Mouse (Mus musculus) MEL (cell line): ENCODE results near the gene Gjb2. TPM values are rescaled to one million over a fixed set of nuclear protein-coding genes. Genes with fewer than 3 reads are reported as not detected.

Source experiments
- DNase-seq: peaks from one replicate; pipeline ENCODE4 v3.0.0; 2011; ENCODE audit warnings: low read depth, low spot score
- H3K27ac ChIP-seq: 2 replicates; pipeline ENCODE4 v1.5.1; 2012; ENCODE audit warnings: low read depth, mild to moderate bottlenecking, control low read depth, low read length, moderate library complexity; ENCODE audit not compliant: control insufficient read depth
- H3K27me3 ChIP-seq, 2 experiments: fragments of 150-350 bp in 1 of 2; sonication (generic) in 1 of 2; 2 replicates each; pipeline ENCODE4 v1.6.1; 2012; ENCODE audit warnings: low read length in 2 of 2, mild to moderate bottlenecking in 2 of 2, improper control_type of control experiment in 1 of 2, moderate library complexity in 1 of 2; ENCODE audit not compliant: insufficient read depth in 2 of 2, control insufficient read depth in 1 of 2
- H3K36me3 ChIP-seq, 2 experiments: 2 replicates each; pipeline ENCODE4 v1.6.1; 2012 to 2014; ENCODE audit warnings: low read length in 2 of 2, improper control_type of control experiment in 1 of 2, inconsistent platforms in 1 of 2, mild to moderate bottlenecking in 1 of 2; ENCODE audit not compliant: insufficient read depth in 2 of 2, control insufficient read depth in 1 of 2
- H3K4me1 ChIP-seq, 2 experiments: fragments of 150-350 bp in 1 of 2; sonication (generic) in 1 of 2; 2 replicates each; pipeline ENCODE4 v1.6.1; 2012; ENCODE audit warnings: low read length in 2 of 2, improper control_type of control experiment in 1 of 2, mild to moderate bottlenecking in 1 of 2; ENCODE audit not compliant: insufficient read depth in 2 of 2, control insufficient read depth in 1 of 2
- H3K4me3 ChIP-seq, 2 experiments: fragments of 150-350 bp in 1 of 2; sonication (generic) in 1 of 2; 2 replicates each; pipeline ENCODE4 v1.5.1; 2012; ENCODE audit warnings: low read depth in 2 of 2, low read length in 2 of 2, mild to moderate bottlenecking in 2 of 2, moderate library complexity in 2 of 2, control low read depth in 1 of 2, improper control_type of control experiment in 1 of 2; ENCODE audit not compliant: control insufficient read depth in 1 of 2, insufficient read depth in 1 of 2
- H3K79me2 ChIP-seq: 2 replicates; pipeline ENCODE4 v1.6.1; 2012; ENCODE audit warnings: mild to moderate bottlenecking, low read length, moderate library complexity; ENCODE audit not compliant: control insufficient read depth, poor library complexity, insufficient read depth
- H3K9ac ChIP-seq: 2 replicates; pipeline ENCODE4 v1.6.1; 2012; ENCODE audit warnings: low read depth, mild to moderate bottlenecking, control low read depth, low read length, moderate library complexity; ENCODE audit not compliant: control insufficient read depth, poor library complexity, severe bottlenecking
- H3K9me3 ChIP-seq: fragments of 150-350 bp; sonication (generic); replicated peaks from 2 replicates; pipeline ENCODE4 v1.6.1; 2012; ENCODE audit warnings: mild to moderate bottlenecking, low read length, improper control_type of control experiment, moderate library complexity; ENCODE audit not compliant: insufficient read depth
- BHLHE40 ChIP-seq: IDR thresholded peaks from 2 replicates; pipeline ENCODE4 v1.6.1; 2012; ENCODE audit warnings: low read depth, mild to moderate bottlenecking, inconsistent platforms, low read length, improper control_type of control experiment, borderline replicate concordance
- CHD1 ChIP-seq: IDR thresholded peaks from 2 replicates; pipeline ENCODE4 v1.6.1; 2012; ENCODE audit warnings: low read depth, mild to moderate bottlenecking, inconsistent platforms, low read length, improper control_type of control experiment
- CTCF ChIP-seq, 3 experiments: IDR thresholded peaks in 2 of 3; conservative IDR thresholded peaks in 1 of 3; 2 replicates each; pipeline ENCODE4 v1.5.1; 2011 to 2012; ENCODE audit warnings: low read length in 3 of 3, low read depth in 2 of 3, mild to moderate bottlenecking in 2 of 3, improper control_type of control experiment in 1 of 3, inconsistent platforms in 1 of 3, mixed read lengths in 1 of 3, moderate library complexity in 1 of 3; ENCODE audit not compliant: control insufficient read depth in 1 of 3, insufficient read depth in 1 of 3, poor library complexity in 1 of 3, severe bottlenecking in 1 of 3
- E2F4 ChIP-seq: IDR thresholded peaks from 2 replicates; pipeline ENCODE4 v1.6.1; 2011; ENCODE audit warnings: low read depth, low read length, improper control_type of control experiment, borderline replicate concordance
- ELF1 ChIP-seq: IDR thresholded peaks from 2 replicates; pipeline ENCODE4 v1.6.1; 2014; ENCODE audit warnings: low read depth, mild to moderate bottlenecking, inconsistent platforms, low read length, improper control_type of control experiment, moderate library complexity
- EP300 ChIP-seq, 2 experiments: IDR thresholded peaks; 2 replicates each; pipeline ENCODE4 v1.6.1; 2011; ENCODE audit warnings: improper control_type of control experiment in 2 of 2, low read length in 2 of 2, low read depth in 1 of 2, mild to moderate bottlenecking in 1 of 2
- GABPA ChIP-seq: IDR thresholded peaks from 2 replicates; pipeline ENCODE4 v1.6.1; 2012; ENCODE audit warnings: low read depth, mild to moderate bottlenecking, inconsistent platforms, low read length, improper control_type of control experiment, moderate library complexity
- GATA1 ChIP-seq: IDR thresholded peaks from 2 replicates; pipeline ENCODE4 v1.6.1; 2011; ENCODE audit warnings: low read depth, low read length, improper control_type of control experiment
- HCFC1 ChIP-seq: IDR thresholded peaks from 2 replicates; pipeline ENCODE4 v1.6.1; 2012; ENCODE audit warnings: low read depth, mild to moderate bottlenecking, inconsistent platforms, low read length, improper control_type of control experiment, moderate library complexity
- JUND ChIP-seq: IDR thresholded peaks from 2 replicates; pipeline ENCODE4 v1.6.1; 2011; ENCODE audit warnings: low read depth, mild to moderate bottlenecking, improper control_type of control experiment, low read length
- MAFK ChIP-seq: IDR thresholded peaks from 2 replicates; pipeline ENCODE4 v1.6.1; 2011; ENCODE audit warnings: low read depth, mild to moderate bottlenecking, low read length, improper control_type of control experiment, borderline replicate concordance
- MAX ChIP-seq: IDR thresholded peaks from 2 replicates; pipeline ENCODE4 v1.6.1; 2011; ENCODE audit warnings: low read length, improper control_type of control experiment
- MAZ ChIP-seq: IDR thresholded peaks from 2 replicates; pipeline ENCODE4 v1.6.1; 2012; ENCODE audit warnings: low read depth, mild to moderate bottlenecking, inconsistent platforms, low read length, improper control_type of control experiment
- MEF2A ChIP-seq: IDR thresholded peaks from 2 replicates; pipeline ENCODE4 v1.6.1; 2014; ENCODE audit warnings: low read depth, mild to moderate bottlenecking, inconsistent platforms, low read length, improper control_type of control experiment; ENCODE audit not compliant: poor library complexity, insufficient replicate concordance, severe bottlenecking; ENCODE audit errors: extremely low read depth
- NRF1 ChIP-seq: IDR thresholded peaks from 2 replicates; pipeline ENCODE4 v1.6.1; 2014; ENCODE audit warnings: low read depth, mild to moderate bottlenecking, inconsistent platforms, low read length, improper control_type of control experiment, moderate library complexity; ENCODE audit not compliant: poor library complexity, insufficient read depth, severe bottlenecking
- POLR2A ChIP-seq, 2 experiments: IDR thresholded peaks; 2 replicates each; pipeline ENCODE4 v1.6.1; 2011 to 2012; ENCODE audit warnings: low read length in 2 of 2, mild to moderate bottlenecking in 2 of 2, control low read depth in 1 of 2, improper control_type of control experiment in 1 of 2, low read depth in 1 of 2, moderate library complexity in 1 of 2; ENCODE audit not compliant: control insufficient read depth in 1 of 2, insufficient read depth in 1 of 2, poor library complexity in 1 of 2
- POLR2AphosphoS2 ChIP-seq: IDR thresholded peaks from 2 replicates; pipeline ENCODE4 v1.6.1; 2011; ENCODE audit warnings: low read length, improper control_type of control experiment
- RAD21 ChIP-seq: IDR thresholded peaks from 2 replicates; pipeline ENCODE4 v1.6.1; 2011; ENCODE audit warnings: mild to moderate bottlenecking, low read depth, low read length, improper control_type of control experiment
- RCOR1 ChIP-seq: IDR thresholded peaks from 2 replicates; pipeline ENCODE4 v1.6.1; 2012; ENCODE audit warnings: low read depth, mild to moderate bottlenecking, inconsistent platforms, low read length, improper control_type of control experiment
- SIN3A ChIP-seq: IDR thresholded peaks from 2 replicates; pipeline ENCODE4 v1.6.1; 2012; ENCODE audit warnings: low read length, improper control_type of control experiment, inconsistent platforms
- SMC3 ChIP-seq: IDR thresholded peaks from 2 replicates; pipeline ENCODE4 v1.6.1; 2011; ENCODE audit warnings: low read depth, low read length, improper control_type of control experiment
- TAL1 ChIP-seq: IDR thresholded peaks from 2 replicates; pipeline ENCODE4 v1.6.1; 2012; ENCODE audit warnings: mild to moderate bottlenecking, inconsistent platforms, low read length, moderate library complexity, mixed read lengths
- TBP ChIP-seq: IDR thresholded peaks from 2 replicates; pipeline ENCODE4 v1.8.0; 2011; ENCODE audit warnings: low read depth, low read length, improper control_type of control experiment
- TCF12 ChIP-seq: IDR thresholded peaks from 2 replicates; pipeline ENCODE4 v1.6.1; 2014; ENCODE audit warnings: low read depth, mild to moderate bottlenecking, inconsistent platforms, low read length, improper control_type of control experiment, moderate library complexity
- UBTF ChIP-seq: IDR thresholded peaks from 2 replicates; pipeline ENCODE4 v1.6.1; 2012; ENCODE audit warnings: low read depth, mild to moderate bottlenecking, inconsistent platforms, low read length, improper control_type of control experiment, moderate library complexity, borderline replicate concordance; ENCODE audit not compliant: insufficient read depth
- USF1 ChIP-seq: IDR thresholded peaks from 2 replicates; pipeline ENCODE4 v1.6.1; 2014; ENCODE audit warnings: low read depth, mild to moderate bottlenecking, inconsistent platforms, low read length, improper control_type of control experiment, moderate library complexity
- USF2 ChIP-seq, 2 experiments: IDR thresholded peaks; 2 replicates each; pipeline ENCODE4 v1.6.1; 2011 to 2012; ENCODE audit warnings: improper control_type of control experiment in 2 of 2, low read length in 2 of 2, borderline replicate concordance in 1 of 2, inconsistent platforms in 1 of 2, low read depth in 1 of 2, mild to moderate bottlenecking in 1 of 2; ENCODE audit not compliant: insufficient read depth in 1 of 2
- ZC3H11A ChIP-seq: IDR thresholded peaks from 2 replicates; pipeline ENCODE4 v1.6.1; 2012; ENCODE audit warnings: low read depth, mild to moderate bottlenecking, inconsistent platforms, low read length, improper control_type of control experiment
- ZMIZ1 ChIP-seq: IDR thresholded peaks from 2 replicates; pipeline ENCODE4 v1.6.1; 2012; ENCODE audit warnings: low read depth, mild to moderate bottlenecking, inconsistent platforms, low read length, improper control_type of control experiment, moderate library complexity
- polyA plus RNA-seq, 2 experiments: library from polyadenylated mRNA; stranded (reverse) in 1 of 2; unstranded in 1 of 2; fragments of >175 nt in 1 of 2; fragments of >200 nt in 1 of 2; gene quantifications; 2 replicates each; pipeline versions ENCODE4 v1.2.1 to v1.2.4; 2012; ENCODE audit warnings: low replicate concordance in 2 of 2, low read depth in 1 of 2; ENCODE audit not compliant: insufficient read length in 2 of 2, insufficient read depth in 1 of 2, missing spikeins in 1 of 2
- total RNA-seq: library from RNA; depleted of rRNA; stranded (reverse); fragments of 300-350 nt; gene quantifications from 2 replicates; pipeline ENCODE4 v1.2.3, GENCODE M21; 2012

Gene Gjb2
- total and polyA plus RNA-seq, 3 experiments, result not detected

DNA sequence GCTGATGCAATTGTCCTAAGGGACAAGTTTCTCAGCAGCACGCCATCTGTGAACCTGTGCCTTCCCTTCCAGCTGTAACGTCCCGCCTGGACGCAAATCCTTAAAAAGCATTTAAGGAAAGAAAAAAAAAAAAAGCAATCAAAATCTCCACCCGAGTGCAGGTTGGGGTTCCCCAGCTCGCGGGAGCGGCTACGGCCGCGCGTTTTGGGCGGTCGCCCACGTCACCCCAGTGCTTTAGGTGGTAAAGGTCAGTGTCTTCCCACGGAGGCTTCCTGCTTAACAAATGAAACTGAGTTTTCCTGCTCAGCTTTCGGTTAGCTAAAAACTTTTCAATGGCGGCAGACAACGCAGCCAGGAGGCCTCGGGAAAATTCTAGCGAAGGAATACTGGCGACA lies 794 bp downstream of the Gjb2 start:
- H3K27ac ChIP-seq, result no peak overlapping the region
- peaks cover 0 to 3% of the 10 kb centered on the region in 2 experiments; a peak in 2 of 4 replicates for H3K27me3 ChIP-seq
- H3K4me1 ChIP-seq, result peaks cover 0 to 4% of the 10 kb centered on the region in 2 experiments; a peak in 1 of 4 replicates
- TF ChIP-seq SMC3 (no peak), POLR2A (IDR thresholded peaks at IDR 0.05; ENCODE audit: control insufficient read depth in 1 of 2, insufficient read depth in 1 of 2, low read depth in 1 of 2, low read length in 2 of 2, poor library complexity in 1 of 2) (no peak), USF2 (IDR thresholded peaks at IDR 0.05; ENCODE audit: borderline replicate concordance in 1 of 2, insufficient read depth in 1 of 2, low read depth in 1 of 2, low read length in 2 of 2) (no peak), RCOR1 (no peak), ELF1 (no peak), UBTF (no peak), ZMIZ1 (no peak), TBP (no peak), USF1 (no peak), JUND (no peak), ZC3H11A (no peak), MEF2A (no peak), NRF1 (no peak), TCF12 (no peak), CTCF (IDR thresholded peaks at IDR 0.05 in 2 of 3, conservative IDR thresholded peaks at IDR 0.05 in 1 of 3; ENCODE audit: control insufficient read depth in 1 of 3, insufficient read depth in 1 of 3, low read depth in 2 of 3, low read length in 3 of 3, poor library complexity in 1 of 3, severe bottlenecking in 1 of 3) (no peak), E2F4 (no peak), TAL1 (no peak), GATA1 (no peak), HCFC1 (no peak), SIN3A (no peak)
- H3K36me3 ChIP-seq, result no peaks in the 10 kb centered on the region
- H3K9me3 ChIP-seq, result no peaks in the 10 kb centered on the region
- no peak overlapping the region for H3K9ac ChIP-seq
- no peak overlapping the region for H3K4me3 ChIP-seq
- no peak for DNase-seq
- H3K79me2 ChIP-seq, result no peaks in the 10 kb centered on the region

DNA sequence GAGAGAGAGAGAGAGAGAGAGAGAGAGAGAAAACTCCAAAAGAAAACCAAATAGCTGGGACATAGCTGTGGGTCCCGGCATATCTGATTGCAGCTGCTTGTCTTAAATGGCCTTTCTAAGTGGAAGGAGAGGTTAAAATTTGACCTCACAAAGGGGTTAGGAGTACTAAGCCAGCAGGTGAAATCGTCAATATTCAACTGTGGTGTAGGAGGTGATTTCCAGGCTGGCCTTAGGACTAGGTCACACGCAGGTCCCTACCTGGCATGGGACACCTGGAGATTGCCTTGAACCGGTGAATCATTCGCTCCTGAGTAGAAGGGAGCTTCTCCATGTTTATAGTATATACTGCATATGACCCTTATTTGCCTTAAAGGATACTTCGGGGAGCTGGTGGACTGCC lies 1.4 kb downstream of the Gjb2 start:
- no peak for DNase-seq
- Histone ChIP-seq H3K4me1 (peaks cover 0 to 4% of the 10 kb centered on the region in 2 experiments; a peak in 1 of 4 replicates), H3K27ac (no peak overlapping the region), H3K9me3 (no peaks in the 10 kb centered on the region), H3K36me3 (no peaks in the 10 kb centered on the region), H3K79me2 (no peaks in the 10 kb centered on the region), H3K4me3 (no peak overlapping the region), H3K27me3 (peaks cover 0 to 3% of the 10 kb centered on the region in 2 experiments; a peak in 2 of 4 replicates), H3K9ac (no peak overlapping the region)
- no peak for TF ChIP-seq TAL1
- TF ChIP-seq GABPA, result no peak
- no peak for TF ChIP-seq E2F4
- TF ChIP-seq RAD21, result no peak
- TF ChIP-seq POLR2AphosphoS2, result no peak
- no peak for TF ChIP-seq BHLHE40
- TF ChIP-seq SIN3A, result no peak
- no peak for TF ChIP-seq MAFK
- no peak for TF ChIP-seq HCFC1
- no peak for TF ChIP-seq POLR2A (IDR thresholded peaks at IDR 0.05; ENCODE audit: control insufficient read depth in 1 of 2, insufficient read depth in 1 of 2, low read depth in 1 of 2, low read length in 2 of 2, poor library complexity in 1 of 2)
- no peak for TF ChIP-seq EP300 (IDR thresholded peaks at IDR 0.05; ENCODE audit: low read depth in 1 of 2, low read length in 2 of 2)
- no peak for TF ChIP-seq UBTF
- TF ChIP-seq MAX, result no peak
- TF ChIP-seq CHD1, result no peak
- TF ChIP-seq ZMIZ1, result no peak
- no peak for TF ChIP-seq TCF12
- TF ChIP-seq GATA1, result no peak
- TF ChIP-seq MEF2A, result no peak
- TF ChIP-seq MAZ, result no peak
